Mouse (Mus musculus) thymus, postnatal 36 days (tissue): ENCODE measurements around the gene Mtss1l.

ENCODE experiments used
- DNase-seq, 2 experiments: peaks; one replicate each; pipeline ENCODE4 v3.0.0; 2022; ENCODE audit warnings: mixed read lengths in 2 of 2

Gene Mtss1l

GRCm38 (mm10) chr8:110708429-110708828 is 12.8 kb upstream of the Mtss1l start:
- no peak for DNase-seq

- DNase-seq, result no peak
Observed at GRCm38 (mm10) chr8:110710593-110710992, 10.7 kb upstream of the Mtss1l start.

GRCm38 (mm10) chr8:110711271-110711934 is 9.9 kb upstream of the Mtss1l start:
- DNase-seq, result no peak

GRCm38 (mm10) chr8:110713073-110713472 is 8.2 kb upstream of the Mtss1l start:
- no peak for DNase-seq

- DNase-seq, result no peak
Observed at GRCm38 (mm10) chr8:110714827-110715519, 6.3 kb upstream of the Mtss1l start.

- no peak for DNase-seq
Observed at GRCm38 (mm10) chr8:110716075-110716474, 5.2 kb upstream of the Mtss1l start.

GRCm38 (mm10) chr8:110717131-110717530 is 4.1 kb upstream of the Mtss1l start:
- DNase-seq, result no peak

GRCm38 (mm10) chr8:110718209-110718968 is 2.9 kb upstream of the Mtss1l start:
- DNase-seq, result no peak

- peak in 1 of 2 experiments; percentile 22 for DNase-seq
Observed at GRCm38 (mm10) chr8:110718969-110719670, 2.2 kb upstream of the Mtss1l start.

- no peak for DNase-seq
Observed at GRCm38 (mm10) chr8:110719898-110720653, 1.2 kb upstream of the Mtss1l start.

GRCm38 (mm10) chr8:110721606-110722413 is 534 bp downstream of the Mtss1l start:
- peak; percentile 20 to 32 for DNase-seq

- no peak for DNase-seq
Observed at GRCm38 (mm10) chr8:110722414-110723011, 1.2 kb downstream of the Mtss1l start.

- no peak for DNase-seq
Observed at GRCm38 (mm10) chr8:110724493-110724892, 3.2 kb downstream of the Mtss1l start.

GRCm38 (mm10) chr8:110725084-110725838 is 4.0 kb downstream of the Mtss1l start:
- DNase-seq, result no peak

GRCm38 (mm10) chr8:110726893-110727292 is 5.6 kb downstream of the Mtss1l start:
- DNase-seq, result peak; percentile 60

GRCm38 (mm10) chr8:110731346-110731859 is 10.1 kb downstream of the Mtss1l start:
- no peak for DNase-seq

GRCm38 (mm10) chr8:110733036-110733435 is 11.8 kb downstream of the Mtss1l start:
- no peak for DNase-seq

GRCm38 (mm10) chr8:110738591-110739195 is 17.4 kb downstream of the Mtss1l start:
- DNase-seq, result no peak

GRCm38 (mm10) chr8:110740629-110741175 is 19.4 kb downstream of the Mtss1l start:
- no peak for DNase-seq
